Mouse (Mus musculus) intestine, embryonic 15.5 days (tissue): Measurements from ENCODE around the gene Trnau1ap. TPM values are rescaled to one million over a fixed set of nuclear protein-coding genes. Genes with fewer than 3 reads are reported as not detected.

Experiments used
- ATAC-seq: fragments of 200-750 bp; cut with Nextera tagmentation; 2 replicates; pipeline ENCODE4 v1.8.0; 2017; ENCODE audit warnings: moderate TSS enrichment, moderate library complexity
- H3K27ac ChIP-seq: fragments of 300-500 bp; sonication (generic); 2 replicates; pipeline ENCODE4 v1.5.1; 2015; ENCODE audit warnings: mild to moderate bottlenecking, inconsistent platforms
- H3K27me3 ChIP-seq: fragments of 300-500 bp; sonication (generic); replicated peaks from 2 replicates; pipeline ENCODE4 v1.6.1; 2015; ENCODE audit warnings: inconsistent platforms
- H3K36me3 ChIP-seq: fragments of 300-500 bp; sonication (generic); 2 replicates; pipeline ENCODE4 v1.6.1; 2015; ENCODE audit warnings: inconsistent platforms
- H3K4me1 ChIP-seq: fragments of 300-500 bp; sonication (generic); replicated peaks from 2 replicates; pipeline ENCODE4 v1.6.1; 2015; ENCODE audit warnings: inconsistent platforms
- H3K4me2 ChIP-seq: fragments of 300-500 bp; sonication (generic); replicated peaks from 2 replicates; pipeline ENCODE4 v1.6.1; 2015; ENCODE audit warnings: mild to moderate bottlenecking, inconsistent platforms
- H3K4me3 ChIP-seq: fragments of 300-500 bp; sonication (generic); replicated peaks from 2 replicates; pipeline ENCODE4 v1.5.1; 2015; ENCODE audit warnings: inconsistent platforms
- H3K9ac ChIP-seq: fragments of 300-500 bp; sonication (generic); 2 replicates; pipeline ENCODE4 v1.6.1; 2015; ENCODE audit warnings: inconsistent platforms
- H3K9me3 ChIP-seq: fragments of 300-500 bp; sonication (generic); 2 replicates; pipeline ENCODE4 v1.6.1; 2016; ENCODE audit warnings: inconsistent platforms
- WGBS: fragments of 180-500 bp; shearing (Covaris S2); methylation state at CpG from one replicate; pipeline ENCODE4 v1.1.7; 2015; 5-methylcytosine and 5-hydroxymethylcytosine counted together
- polyA plus RNA-seq: library from polyadenylated mRNA; unstranded; fragments of >200 nt; fragmentation: Nextera tagmentation; extraction: Ambion mirVana; gene quantifications from 2 replicates; pipeline ENCODE4 v1.2.1, GENCODE M21; 2015

Trnau1ap gene
- polyA plus RNA-seq, 1 experiment from 2014 or later: 74.5 TPM

DNA sequence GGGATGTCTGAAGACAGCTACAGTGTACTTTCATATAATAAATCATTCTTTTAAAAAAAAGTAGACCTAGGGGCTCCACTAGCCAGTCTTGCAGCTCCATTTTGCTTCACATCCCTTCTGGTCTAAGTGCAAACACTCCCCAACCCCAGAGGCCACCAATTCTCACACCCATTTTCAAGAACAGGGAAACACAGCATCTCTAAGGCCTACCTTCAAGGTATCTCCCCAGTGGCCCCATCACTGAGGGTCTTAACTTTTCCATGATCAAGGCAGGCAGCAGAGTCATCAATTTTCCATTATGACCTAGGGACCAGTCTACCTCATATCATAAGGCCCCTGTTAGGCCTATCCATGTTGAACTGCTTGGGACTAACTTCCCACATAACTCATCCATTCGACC is 22.1 kb upstream of the Trnau1ap start:
- no peaks in the 10 kb centered on the region for H3K9me3 ChIP-seq
- H3K4me3 ChIP-seq: peak overlapping the region; percentile 70
- 0 out of 2 replicates have a peak overlapping the region, but pooled peaks have one; percentile 10 for H3K9ac ChIP-seq
- peak overlapping the region; percentile 23; the same call in 1 of the 2 replicates for H3K27ac ChIP-seq
- peaks cover 10% of the 10 kb centered on the region for H3K4me1 ChIP-seq
- H3K27me3 ChIP-seq: no peaks in the 10 kb centered on the region
- peaks cover 3% of the 10 kb centered on the region for H3K36me3 ChIP-seq
- peak overlapping the region; percentile 62 for H3K4me2 ChIP-seq
- WGBS: 17% methylated on average over 1 of the region's 1 CpGs
- ATAC-seq: no peak

DNA sequence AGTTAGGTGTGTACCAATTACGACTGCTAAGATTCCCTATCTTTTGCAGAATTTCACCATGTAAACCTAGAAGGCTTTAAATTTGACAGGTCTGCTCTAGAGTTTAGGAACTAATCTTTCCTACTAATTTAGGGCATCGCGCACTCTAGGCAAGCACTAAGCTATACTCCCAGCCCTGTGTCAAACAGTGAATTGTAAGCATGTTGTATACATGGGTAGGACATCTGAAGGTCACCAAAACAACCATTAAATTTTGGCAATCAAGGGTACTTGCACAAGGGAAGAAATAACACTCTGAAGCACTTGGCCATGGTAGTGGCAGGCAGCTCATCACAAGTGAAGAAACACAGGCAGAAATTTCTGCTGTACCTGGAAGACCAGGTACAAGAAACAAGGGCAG is 21.5 kb upstream of the Trnau1ap start:
- H3K4me1 ChIP-seq: peaks cover 10% of the 10 kb centered on the region
- peak overlapping the region; percentile 62; the same call in 1 of the 2 replicates for H3K4me2 ChIP-seq
- no peaks in the 10 kb centered on the region for H3K27me3 ChIP-seq
- 72% methylated on average over 3 of the region's 3 CpGs for WGBS
- no peaks in the 10 kb centered on the region for H3K9me3 ChIP-seq
- H3K9ac ChIP-seq: no peak overlapping the region
- no peak for ATAC-seq
- H3K27ac ChIP-seq: peak overlapping the region; percentile 23; the same call in 1 of the 2 replicates
- H3K4me3 ChIP-seq: 0 out of 2 replicates have a peak overlapping the region, but pooled peaks have one; percentile 70
- peaks cover 3% of the 10 kb centered on the region for H3K36me3 ChIP-seq

DNA sequence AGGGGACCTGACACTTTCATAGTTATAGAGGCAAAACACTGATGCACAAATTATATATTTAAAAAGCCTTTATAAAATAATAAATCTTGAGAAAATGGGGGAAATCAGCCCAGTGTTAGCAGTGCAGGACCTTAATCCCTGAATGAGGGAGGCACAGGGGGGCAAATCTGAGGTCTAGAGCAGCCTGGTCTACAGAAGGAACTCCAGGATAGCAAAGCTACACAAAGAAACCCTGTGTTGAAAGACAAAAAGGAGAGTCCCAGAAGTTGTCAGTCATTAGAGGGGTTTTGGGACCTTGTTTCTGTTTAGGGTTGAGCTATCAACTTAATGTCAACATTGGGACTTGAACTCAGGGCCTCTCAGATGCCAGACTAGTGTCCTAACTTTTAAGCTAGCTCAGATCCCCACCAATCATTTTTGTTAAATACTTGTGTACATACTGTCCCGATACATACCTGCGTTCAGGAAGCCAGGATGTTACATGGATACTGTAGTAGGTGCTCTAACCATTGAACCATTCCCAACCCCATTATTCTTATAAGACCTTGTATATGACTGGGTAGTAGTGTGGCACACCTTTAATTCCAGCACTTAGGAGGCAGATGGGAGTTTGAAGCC is 20.9 kb upstream of the Trnau1ap start:
- Histone ChIP-seq H3K27me3 (no peaks in the 10 kb centered on the region), H3K4me1 (peaks cover 10% of the 10 kb centered on the region), H3K9me3 (no peaks in the 10 kb centered on the region), H3K36me3 (peaks cover 3% of the 10 kb centered on the region), H3K4me2 (no peak overlapping the region), H3K9ac (no peak overlapping the region), H3K27ac (no peak overlapping the region), H3K4me3 (no peak overlapping the region)
- 49% methylated on average over 2 of the region's 2 CpGs for WGBS
- no peak for ATAC-seq

DNA sequence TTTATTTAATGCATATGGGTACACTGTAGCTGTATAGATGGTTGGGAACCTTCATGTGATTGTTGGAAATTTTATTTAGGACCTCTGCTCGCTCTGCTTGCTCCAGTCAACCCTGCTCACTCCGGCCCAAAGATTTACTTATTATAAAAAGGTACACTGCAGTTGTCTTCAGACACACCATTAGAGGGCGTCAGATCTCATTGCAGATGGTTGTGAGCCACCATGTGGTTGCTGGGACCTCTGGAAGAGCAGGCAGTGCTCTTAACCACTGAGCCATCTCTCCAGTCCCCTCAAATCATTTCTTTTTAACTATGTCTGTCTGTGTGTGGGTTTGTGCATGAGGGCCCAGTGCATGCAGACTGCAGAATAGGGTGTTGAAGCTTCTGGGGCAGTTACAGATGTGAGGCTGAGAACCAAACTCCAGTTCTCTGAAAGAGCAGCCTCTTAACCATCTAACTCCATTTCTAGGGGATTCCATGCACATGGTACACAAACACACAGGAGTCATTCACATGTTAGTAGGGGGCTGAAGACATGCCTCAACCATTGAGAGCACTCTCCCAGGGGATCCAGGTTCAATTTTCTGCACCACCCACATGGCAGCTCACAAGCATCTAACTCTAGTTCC is 20.3 kb upstream of the Trnau1ap start:
- WGBS: 63% methylated on average over 3 of the region's 3 CpGs
- Histone ChIP-seq H3K9me3 (no peaks in the 10 kb centered on the region), H3K27ac (no peak overlapping the region), H3K4me1 (peaks cover 12% of the 10 kb centered on the region), H3K27me3 (no peaks in the 10 kb centered on the region), H3K4me3 (no peak overlapping the region), H3K9ac (no peak overlapping the region), H3K4me2 (no peak overlapping the region), H3K36me3 (peaks cover 3% of the 10 kb centered on the region)
- no peak for ATAC-seq

DNA sequence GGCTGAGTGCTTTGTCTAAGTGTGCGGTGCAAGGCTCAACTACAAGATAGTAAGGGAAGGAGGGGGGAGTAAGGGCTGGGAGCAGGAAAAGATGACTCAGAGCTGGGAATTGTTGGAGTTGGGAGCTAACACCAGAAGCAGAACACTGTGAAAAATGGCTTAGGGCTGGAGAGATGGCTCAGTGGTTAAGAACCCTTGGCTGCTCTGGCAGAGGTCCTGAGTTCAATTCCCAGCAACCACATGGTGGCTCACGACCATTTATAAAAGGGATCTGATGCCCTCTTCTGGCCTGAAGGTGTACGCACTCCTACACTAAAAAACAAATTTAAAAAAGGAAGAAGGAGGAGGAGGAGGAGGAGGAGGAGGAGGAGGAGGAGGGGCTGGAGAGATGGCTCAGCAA is 17.3 kb upstream of the Trnau1ap start:
- no peak overlapping the region for H3K4me2 ChIP-seq
- no peaks in the 10 kb centered on the region for H3K9me3 ChIP-seq
- peaks cover 3% of the 10 kb centered on the region for H3K36me3 ChIP-seq
- peaks cover 29% of the 10 kb centered on the region for H3K4me1 ChIP-seq
- H3K27ac ChIP-seq: peak overlapping the region; percentile 67
- H3K27me3 ChIP-seq: no peaks in the 10 kb centered on the region
- ATAC-seq: no peak
- WGBS: 56% methylated on average over 3 of the region's 3 CpGs
- H3K9ac ChIP-seq: no peak overlapping the region
- H3K4me3 ChIP-seq: no peak overlapping the region

DNA sequence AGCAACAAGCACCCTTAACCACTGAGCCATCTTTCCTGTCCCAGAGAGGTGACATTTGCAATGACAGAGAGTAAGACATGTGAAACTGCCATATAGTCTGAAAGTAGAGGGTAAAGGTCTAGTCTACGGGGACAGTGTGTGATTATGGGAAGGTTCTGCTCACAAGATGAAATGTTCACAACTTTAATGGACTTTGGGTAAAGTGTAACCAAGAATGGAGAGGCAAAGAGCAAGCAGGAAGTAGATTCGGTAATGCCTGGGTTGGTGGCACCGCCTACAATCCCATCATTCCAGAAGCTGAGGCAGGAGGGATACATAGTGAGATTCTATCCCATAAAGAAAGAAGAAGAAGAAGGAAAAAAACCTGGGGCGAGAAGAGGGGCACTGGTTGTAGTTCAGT is 16.9 kb upstream of the Trnau1ap start:
- Histone ChIP-seq H3K27ac (peak overlapping the region; percentile 67), H3K27me3 (no peaks in the 10 kb centered on the region), H3K36me3 (peaks cover 3% of the 10 kb centered on the region), H3K9me3 (no peaks in the 10 kb centered on the region), H3K4me2 (0 out of 2 replicates have a peak overlapping the region, but pooled peaks have one; percentile 1), H3K9ac (no peak overlapping the region), H3K4me1 (peaks cover 25% of the 10 kb centered on the region), H3K4me3 (no peak overlapping the region)
- peak; percentile 50 for ATAC-seq
- WGBS: 64% methylated on average over 4 of the region's 4 CpGs

DNA sequence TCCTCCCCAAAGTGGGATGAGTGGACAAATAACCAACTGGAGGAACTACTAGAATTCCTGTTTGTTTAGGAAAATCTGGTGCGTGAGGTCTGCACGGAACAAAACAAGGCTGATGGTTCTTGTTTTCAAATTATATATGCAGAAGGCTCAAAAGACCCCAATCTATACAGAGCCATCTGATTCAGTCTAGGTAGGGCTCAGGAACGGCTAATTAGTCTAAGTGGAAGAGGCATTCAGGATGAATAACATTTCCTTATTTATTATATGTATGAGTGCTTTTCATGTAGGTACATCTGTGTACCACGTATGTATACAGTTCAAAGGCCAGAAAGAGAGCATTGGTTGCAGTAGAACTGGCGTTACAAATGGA is 16.5 kb upstream of the Trnau1ap start:
- Histone ChIP-seq H3K36me3 (no peaks in the 10 kb centered on the region; the same call in 1 of the 2 replicates), H3K4me1 (peaks cover 22% of the 10 kb centered on the region), H3K27me3 (no peaks in the 10 kb centered on the region), H3K9me3 (no peaks in the 10 kb centered on the region), H3K9ac (no peak overlapping the region), H3K4me2 (0 out of 2 replicates have a peak overlapping the region, but pooled peaks have one; percentile 1), H3K27ac (peak overlapping the region; percentile 67), H3K4me3 (peak overlapping the region; percentile 81)
- peak; percentile 2; the same call in 1 of the 2 replicates for ATAC-seq
- WGBS: 43% methylated on average over 5 of the region's 5 CpGs

DNA sequence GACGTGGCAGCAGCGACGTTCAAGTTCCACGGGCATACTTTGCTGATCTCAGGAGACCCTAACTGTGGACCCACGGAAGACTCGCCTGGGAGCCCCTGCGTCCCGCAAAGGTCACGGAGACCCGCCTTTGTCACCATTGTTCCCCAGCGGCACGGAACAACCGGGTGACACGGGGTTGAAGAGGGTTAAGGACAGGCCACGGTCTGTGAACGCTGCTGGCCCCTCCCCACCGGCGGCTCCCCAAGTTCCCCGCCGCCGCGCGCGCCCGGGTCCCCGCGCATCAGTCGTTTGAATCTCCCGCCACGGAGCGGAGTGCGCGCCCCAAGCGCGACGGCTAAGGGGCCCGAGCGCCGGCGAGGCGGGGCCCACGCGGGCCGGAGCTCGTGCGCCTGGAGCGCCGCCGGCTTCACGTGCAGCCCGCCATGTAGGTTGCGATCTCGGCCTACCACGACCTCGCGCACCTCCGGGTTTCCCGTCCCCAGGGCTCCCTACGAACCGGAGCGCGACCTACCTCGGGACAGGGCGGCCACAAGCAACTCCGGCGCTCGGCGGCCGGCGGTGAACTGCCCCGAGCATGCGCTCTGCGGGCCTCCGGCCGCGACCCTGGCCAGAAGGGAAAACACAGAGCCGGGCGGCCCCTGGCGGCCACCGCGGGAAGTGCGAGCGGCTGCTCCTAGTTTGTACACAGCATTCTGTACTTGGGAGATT is 16.0 kb upstream of the Trnau1ap start:
- peak overlapping the region; percentile 86 for H3K4me2 ChIP-seq
- under 1% methylated on average over 83 of the region's 83 CpGs for WGBS
- H3K27me3 ChIP-seq: no peaks in the 10 kb centered on the region
- peaks cover 22% of the 10 kb centered on the region for H3K4me1 ChIP-seq
- H3K4me3 ChIP-seq: peak overlapping the region; percentile 81
- peak; percentile 88 for ATAC-seq
- peak overlapping the region; percentile 87 for H3K9ac ChIP-seq
- no peaks in the 10 kb centered on the region; the same call in 1 of the 2 replicates for H3K36me3 ChIP-seq
- H3K9me3 ChIP-seq: no peaks in the 10 kb centered on the region
- H3K27ac ChIP-seq: peak overlapping the region; percentile 67

DNA sequence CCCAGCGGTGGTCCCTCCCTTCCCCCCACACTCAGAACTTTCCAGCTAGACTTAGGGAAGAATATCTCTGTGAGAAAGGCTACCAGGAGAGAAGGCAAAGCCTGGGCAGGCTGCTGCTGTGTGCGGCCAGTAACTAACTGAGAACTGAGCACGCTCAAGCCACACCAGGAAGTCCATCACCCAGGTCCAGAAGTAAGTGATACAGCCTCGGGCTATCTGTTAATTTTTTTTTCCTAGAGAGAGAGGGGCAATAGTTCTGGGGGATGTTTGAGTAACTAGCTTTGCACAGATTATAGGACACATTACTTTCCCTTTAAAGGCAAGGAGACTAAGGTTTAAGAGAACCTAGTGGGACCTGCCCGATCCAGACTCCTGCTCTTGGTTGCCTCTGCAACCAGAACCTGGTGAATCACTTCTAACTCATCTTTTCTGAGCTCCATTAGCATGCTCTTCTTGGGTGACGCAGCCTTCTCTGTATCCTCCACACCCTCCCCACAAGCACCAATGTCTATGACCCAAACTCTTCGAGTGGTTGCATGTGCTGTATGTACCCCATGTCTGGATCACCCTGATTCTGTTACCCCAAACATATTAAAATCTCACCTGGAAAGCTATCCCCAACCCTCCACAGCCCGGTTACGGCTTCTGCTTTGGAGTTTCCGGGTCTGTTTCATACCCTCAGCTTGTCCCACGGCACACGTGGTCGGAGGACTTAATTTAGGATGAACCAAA is 15.2 kb upstream of the Trnau1ap start:
- Histone ChIP-seq H3K4me2 (peak overlapping the region; percentile 86), H3K4me3 (peak overlapping the region; percentile 81), H3K36me3 (peaks cover 3% of the 10 kb centered on the region; the same call in 1 of the 2 replicates), H3K27me3 (no peaks in the 10 kb centered on the region), H3K4me1 (peaks cover 22% of the 10 kb centered on the region), H3K9me3 (no peaks in the 10 kb centered on the region), H3K27ac (peak overlapping the region; percentile 67), H3K9ac (peak overlapping the region; percentile 87)
- ATAC-seq: no peak
- 4% methylated on average over 13 of the region's 13 CpGs for WGBS

DNA sequence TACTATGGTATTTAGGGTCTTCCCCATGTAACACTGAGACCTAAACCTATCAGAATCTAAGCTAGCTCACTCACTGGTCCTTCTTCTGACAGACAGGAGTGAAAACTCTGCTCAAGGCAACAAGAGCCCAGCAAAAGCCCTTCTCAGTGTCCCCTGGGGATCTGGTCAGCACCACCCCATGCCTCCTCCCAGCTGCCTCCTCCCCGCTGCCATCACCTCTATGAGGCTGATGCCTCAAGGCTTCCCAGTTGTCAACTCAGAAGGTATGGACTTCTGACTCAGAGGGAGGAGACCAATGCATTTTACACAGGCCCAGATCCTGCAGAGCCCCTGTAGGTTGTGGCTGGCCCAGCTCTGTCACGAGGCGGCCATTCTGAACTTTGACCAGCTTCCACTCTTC is 12.1 kb upstream of the Trnau1ap start:
- no peak overlapping the region for H3K4me3 ChIP-seq
- no peak for ATAC-seq
- 65% methylated on average over 3 of the region's 3 CpGs for WGBS

DNA sequence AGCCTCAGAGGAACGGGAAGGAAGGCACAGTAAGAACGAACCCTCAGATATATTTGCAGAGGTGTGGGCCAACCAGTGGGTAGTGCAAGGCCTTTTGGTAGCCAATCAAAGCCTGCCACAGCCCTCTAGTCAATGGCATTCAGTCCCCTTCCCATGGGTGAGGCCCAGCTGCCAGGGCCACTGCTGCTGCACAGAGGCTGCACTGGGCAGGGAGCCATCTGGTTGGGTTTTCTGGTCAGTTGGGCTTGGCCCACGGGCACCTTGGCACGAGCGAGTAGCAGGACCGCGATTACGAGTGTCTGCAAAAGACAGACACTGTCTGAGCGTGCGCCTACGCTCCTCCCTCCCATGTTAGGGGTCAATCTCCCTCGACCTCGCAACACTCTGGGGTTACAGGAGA is 9.6 kb upstream of the Trnau1ap start:
- Histone ChIP-seq H3K36me3 (peaks cover 44% of the 10 kb centered on the region), H3K4me2 (no peak overlapping the region), H3K9me3 (no peaks in the 10 kb centered on the region), H3K4me3 (no peak overlapping the region), H3K27me3 (no peaks in the 10 kb centered on the region), H3K4me1 (peaks cover 13% of the 10 kb centered on the region), H3K9ac (no peak overlapping the region), H3K27ac (no peak overlapping the region)
- 95% methylated on average over 13 of the region's 13 CpGs for WGBS
- ATAC-seq: no peak

More for the DNA sequence above, 12.1 kb upstream of the Trnau1ap start:
- Histone ChIP-seq H3K4me2 (no peak overlapping the region), H3K27me3 (no peaks in the 10 kb centered on the region), H3K36me3 (peaks cover 27% of the 10 kb centered on the region), H3K9ac (no peak overlapping the region), H3K4me1 (peaks cover 22% of the 10 kb centered on the region), H3K9me3 (no peaks in the 10 kb centered on the region), H3K27ac (no peak overlapping the region)

DNA sequence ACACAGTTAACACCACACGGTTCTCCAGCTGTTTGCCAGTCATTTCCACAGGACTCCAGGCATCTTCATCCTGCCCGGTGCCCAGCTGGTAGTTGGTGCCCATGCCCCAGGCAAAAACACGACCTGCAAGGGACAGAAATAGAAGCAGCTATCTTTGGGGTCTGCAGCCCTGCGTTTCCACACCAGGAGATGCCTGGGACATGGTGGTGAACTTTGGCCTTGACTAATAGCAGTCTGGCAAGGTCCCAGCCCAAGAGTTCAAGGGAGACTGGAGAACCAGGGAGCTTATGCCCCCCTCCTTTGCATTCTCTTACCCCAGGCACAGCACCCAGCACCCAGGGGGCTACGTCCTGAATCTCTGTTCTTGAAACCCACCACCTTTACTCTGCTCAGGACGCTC is 3.5 kb upstream of the Trnau1ap start:
- peaks cover 39% of the 10 kb centered on the region for H3K36me3 ChIP-seq
- 86% methylated on average over 6 of the region's 6 CpGs for WGBS
- no peak overlapping the region for H3K4me3 ChIP-seq
- peaks cover 6% of the 10 kb centered on the region for H3K4me1 ChIP-seq
- H3K4me2 ChIP-seq: no peak overlapping the region
- H3K27ac ChIP-seq: no peak overlapping the region
- no peaks in the 10 kb centered on the region for H3K27me3 ChIP-seq
- no peaks in the 10 kb centered on the region for H3K9me3 ChIP-seq
- H3K9ac ChIP-seq: no peak overlapping the region
- ATAC-seq: no peak
